Mouse (Mus musculus) erythroblast, adult 5-6 weeks (primary cell): ENCODE measurements around the gene Zfp420. TPM values are rescaled to one million over a fixed set of nuclear protein-coding genes. Genes with fewer than 3 reads are reported as not detected.
A peak's percentile ranks its signal among the peaks of the same experiment; 100 is the strongest.

Source experiments
- ATAC-seq: replicated peaks from 2 replicates; pipeline ENCODE4 v1.8.0; 2016; ENCODE audit warnings: moderate number of reproducible peaks, mild to moderate bottlenecking, moderate TSS enrichment, inconsistent platforms; ENCODE audit not compliant: poor library complexity, low FRiP score, severe bottlenecking
- total RNA-seq, 2 experiments: library from RNA; stranded (forward) in 1 of 2; stranded (reverse) in 1 of 2; fragments of 150-400 nt in 1 of 2; fragments of 200-764, 138-1000 nt in 1 of 2; gene quantifications; 2 replicates each; pipeline versions ENCODE4 v1.2.3 to v1.2.4; 2015 to 2017; ENCODE audit warnings: low replicate concordance in 2 of 2

Gene Zfp420
- total RNA-seq, 2 experiments from 2014 or later, result 0.26 TPM; not detected in 1

DNA sequence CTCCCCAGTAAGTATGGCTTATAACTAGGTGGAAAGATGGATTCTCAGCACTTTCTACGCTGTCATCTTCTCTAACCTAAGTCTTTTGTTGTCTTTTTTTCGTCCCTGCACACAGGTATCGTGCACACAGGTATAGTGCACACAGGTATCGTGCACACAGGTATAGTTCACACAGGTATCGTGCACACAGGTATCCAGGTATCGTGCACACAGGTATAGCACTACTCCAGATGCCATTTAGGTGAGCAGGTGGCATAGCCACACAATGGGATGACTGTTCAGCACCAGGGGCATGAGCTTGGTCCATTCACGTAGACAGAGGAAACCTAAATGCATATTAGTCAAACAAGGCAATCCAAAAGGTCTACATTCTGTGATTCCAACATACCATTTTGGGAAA lies 30.7 kb downstream of the Zfp420 start:
- ATAC-seq, result no peak

- no peak for ATAC-seq
These were observed 33.0 kb downstream of the Zfp420 start for GRCm38 (mm10) chr7:29892756-29893155.

DNA sequence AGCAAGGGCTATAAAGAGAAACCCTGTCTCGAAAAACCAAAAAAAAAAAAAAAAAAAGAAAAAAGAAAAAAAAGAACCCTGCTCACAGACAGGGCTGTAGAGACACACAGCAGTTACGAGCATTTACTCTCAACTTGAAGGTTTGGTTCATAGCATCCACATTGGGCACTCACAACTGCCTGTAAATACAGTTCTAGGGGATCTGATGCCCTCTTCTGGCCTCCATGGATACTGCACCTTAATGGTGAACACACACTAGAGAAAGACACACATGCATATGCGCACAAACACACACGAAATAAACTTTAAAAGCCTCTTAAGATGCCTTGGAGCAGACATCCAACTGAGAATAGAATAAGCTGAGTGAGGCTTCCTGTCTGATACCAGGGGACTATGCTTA lies 38.6 kb downstream of the Zfp420 start:
- no peak for ATAC-seq

GRCm38 (mm10) chr7:29904101-29904500 lies 44.3 kb downstream of the Zfp420 start:
- ATAC-seq, result no peak

DNA sequence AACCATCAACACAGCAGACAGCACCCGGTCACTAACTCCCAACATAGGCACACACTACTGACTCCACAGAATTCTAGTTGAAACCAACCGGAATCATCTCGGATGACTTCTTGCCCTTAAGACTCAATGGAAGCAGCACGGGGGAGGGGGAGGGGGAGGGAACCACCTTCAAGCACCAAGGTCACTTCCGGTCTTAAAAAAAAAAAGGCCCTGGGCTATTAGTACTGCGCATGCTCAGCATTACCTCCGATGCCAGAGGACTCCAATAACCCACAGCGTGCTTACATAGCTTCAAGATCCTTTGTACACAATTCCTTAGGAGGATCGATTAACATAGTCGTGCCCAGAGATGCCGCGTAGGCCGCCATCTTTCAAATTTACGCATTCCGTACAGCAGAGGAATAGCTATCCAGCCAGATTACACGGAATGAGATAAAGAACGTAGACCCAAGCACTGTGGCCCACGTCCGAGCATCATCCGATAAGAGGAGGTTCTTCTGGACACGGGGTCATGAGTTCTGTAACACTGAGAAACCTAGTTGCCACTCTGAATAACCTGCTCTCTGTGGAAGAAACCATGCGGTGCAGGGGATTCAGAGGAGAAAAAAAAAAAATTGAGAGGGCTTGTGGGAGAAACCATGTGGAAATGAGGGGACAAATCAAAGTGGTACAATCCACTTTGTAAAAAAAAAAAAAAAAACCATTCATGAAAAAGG lies 46.3 kb downstream of the Zfp420 start, which contains the start of gene Zfp27:
Zfp27 (minus strand) TSS at position 607 of the 716 bp plus-strand sequence.
- ATAC-seq, result peak; percentile 91

DNA sequence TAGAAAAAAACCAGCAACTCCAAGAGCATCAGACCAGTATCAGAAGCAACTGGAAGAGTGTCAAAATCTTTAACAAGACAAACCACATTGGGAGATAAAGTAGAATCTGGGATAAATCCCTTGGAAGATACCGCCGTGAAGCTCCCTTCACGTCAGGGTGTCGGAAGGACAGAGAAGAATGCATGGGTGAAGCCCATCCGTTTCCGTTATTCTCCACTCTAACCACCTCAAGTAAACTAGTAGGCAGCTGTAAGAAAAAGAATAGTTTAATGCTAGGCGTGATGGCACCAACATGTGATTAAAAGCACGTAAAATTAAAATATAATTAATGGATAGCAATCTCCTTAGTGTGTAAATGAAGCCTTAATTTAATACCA lies 46.9 kb downstream of the Zfp420 start:
- ATAC-seq, result no peak

DNA sequence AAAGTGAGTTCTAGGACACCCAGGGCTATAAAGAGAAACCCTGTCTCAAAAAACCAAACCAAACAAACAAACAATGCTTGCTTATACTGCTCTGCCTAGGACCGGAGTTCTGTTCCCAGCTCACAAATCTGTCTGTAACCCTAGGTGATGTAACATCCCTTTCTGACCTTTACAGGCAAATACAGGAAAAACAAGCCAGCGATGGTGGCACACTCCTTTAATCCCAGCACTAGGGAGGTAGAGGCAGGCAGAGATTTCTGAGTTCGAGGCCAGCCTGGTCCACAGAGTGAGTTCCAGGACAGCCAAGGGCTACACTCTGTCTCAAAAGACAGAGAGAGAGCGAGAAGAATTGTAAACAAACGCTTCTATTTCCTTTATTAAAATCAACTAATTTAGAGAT lies 47.4 kb downstream of the Zfp420 start:
- ATAC-seq, result no peak

GRCm38 (mm10) chr7:29908130-29908950 lies 48.6 kb downstream of the Zfp420 start, which contains the start of gene Zfp383:
TSS of gene Zfp383 (plus strand) at chr7:29908223.
- peak; percentile 64; the same call in 1 of the 2 replicates for ATAC-seq

- ATAC-seq, result no peak
These were observed 50.5 kb downstream of the Zfp420 start for GRCm38 (mm10) chr7:29910252-29910651.

DNA sequence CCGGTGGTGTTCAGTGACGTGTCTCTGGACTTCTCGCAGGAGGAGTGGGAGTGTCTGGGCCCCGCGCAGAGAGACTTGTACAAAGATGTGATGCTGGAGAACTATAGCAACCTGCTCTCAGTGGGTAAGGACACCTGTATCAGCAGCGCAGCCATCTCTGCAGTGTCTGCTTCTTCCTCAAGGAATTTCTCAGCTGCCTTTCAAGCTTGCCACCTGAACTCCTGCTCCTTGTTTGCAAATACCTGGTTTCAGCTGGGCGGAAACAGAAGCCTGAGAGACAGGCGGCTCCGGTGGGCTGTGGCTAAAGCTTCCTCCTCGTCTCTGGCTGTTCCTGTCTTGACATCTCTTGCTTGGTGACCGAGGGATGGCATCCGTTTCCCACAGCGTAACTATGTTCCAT lies 52.4 kb downstream of the Zfp420 start:
- no peak for ATAC-seq

GRCm38 (mm10) chr7:29917371-29918061 lies 57.7 kb downstream of the Zfp420 start:
- no peak for ATAC-seq

GRCm38 (mm10) chr7:29918062-29918453 lies 58.3 kb downstream of the Zfp420 start:
- ATAC-seq, result no peak

DNA sequence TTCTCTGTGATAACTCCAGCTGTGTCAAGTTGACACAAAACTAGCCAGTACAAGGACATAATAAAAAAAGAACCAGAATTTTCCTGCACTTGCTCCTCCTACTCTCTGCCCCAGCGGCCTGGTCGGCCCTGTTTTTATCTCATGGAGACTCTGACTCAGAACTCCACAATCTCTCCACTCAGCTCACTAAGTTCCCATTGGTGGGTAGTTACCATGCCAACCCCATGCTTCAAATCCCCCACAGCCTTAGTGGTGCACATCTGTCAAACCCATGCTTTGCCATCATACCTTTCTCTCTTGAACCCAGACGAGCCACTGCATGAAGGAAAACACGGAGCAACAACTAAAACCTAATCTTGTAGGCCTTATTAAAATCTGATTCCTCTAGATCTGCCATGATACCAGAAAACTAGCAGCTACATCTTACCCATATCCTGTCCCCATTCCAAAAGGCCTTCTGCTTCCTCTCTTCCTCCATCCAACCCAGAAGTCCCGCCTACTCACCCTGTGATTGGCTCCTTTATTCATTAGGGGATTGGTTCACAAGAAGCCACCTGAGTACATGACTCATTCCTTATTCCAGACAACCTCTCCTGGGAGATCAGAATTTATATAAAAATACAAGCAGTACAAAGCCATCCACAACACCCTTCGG lies 61.8 kb downstream of the Zfp420 start:
- ATAC-seq, result no peak

DNA sequence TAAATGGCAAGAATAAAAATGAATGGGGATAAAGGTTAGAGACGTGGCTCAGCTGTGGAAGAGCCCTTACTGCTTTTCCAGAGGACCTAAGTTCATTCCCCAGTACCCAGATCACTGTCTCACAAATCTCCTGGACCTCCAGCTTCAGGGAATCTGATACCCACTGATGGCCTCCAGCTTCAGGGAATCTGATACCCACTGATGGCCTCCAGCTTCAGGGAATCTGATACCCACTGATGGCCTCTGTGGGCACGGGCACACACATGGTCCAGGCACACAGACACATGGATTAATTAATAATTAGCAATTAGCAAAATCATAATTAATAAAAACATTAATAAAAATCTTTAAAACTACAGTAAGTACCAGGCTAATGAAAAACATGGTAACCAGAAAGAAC lies 63.0 kb downstream of the Zfp420 start:
- ATAC-seq, result no peak

Other genes with a start within 250 kb of the Zfp420 start
- gene Catsperg2, start 132.9 kb upstream of the Zfp420 start, total RNA-seq (2015; ENCODE audit: low replicate concordance), result not detected in 2 replicates
- gene Catsperg2, start 132.9 kb upstream of the Zfp420 start, total RNA-seq (2017; ENCODE audit: low replicate concordance), result not detected in 2 replicates
- 1.7 and 3.8 TPM in 2 replicates for gene Zfp84, start 91.4 kb upstream of the Zfp420 start, total RNA-seq (2015; ENCODE audit: low replicate concordance)
- gene Zfp84, start 91.4 kb upstream of the Zfp420 start, total RNA-seq (2017; ENCODE audit: low replicate concordance), result 3.2 and 3.6 TPM in 2 replicates
- not detected in 2 replicates for gene Zfp30, start 76.0 kb upstream of the Zfp420 start, total RNA-seq (2015; ENCODE audit: low replicate concordance)
- not detected in 2 replicates for gene Zfp30, start 76.0 kb upstream of the Zfp420 start, total RNA-seq (2017; ENCODE audit: low replicate concordance)
- 0.42 and 0.77 TPM in 2 replicates for gene Zfp790, start 43.9 kb upstream of the Zfp420 start, total RNA-seq (2015; ENCODE audit: low replicate concordance)
- 2.6 and 4.5 TPM in 2 replicates for gene Zfp790, start 43.9 kb upstream of the Zfp420 start, total RNA-seq (2017; ENCODE audit: low replicate concordance)
- 0.63 TPM in 1 of 2 replicates, not detected in the other for gene Zfp940, start 6.3 kb upstream of the Zfp420 start, total RNA-seq (2015; ENCODE audit: low replicate concordance)
- not detected in 2 replicates for gene Zfp940, start 6.3 kb upstream of the Zfp420 start, total RNA-seq (2017; ENCODE audit: low replicate concordance)
- gene Zfp27, start 46.6 kb downstream of the Zfp420 start, total RNA-seq (2015; ENCODE audit: low replicate concordance), result 1.0 and 1.2 TPM in 2 replicates
- 1.4 and 1.7 TPM in 2 replicates for gene Zfp27, start 46.6 kb downstream of the Zfp420 start, total RNA-seq (2017; ENCODE audit: low replicate concordance)
- not detected in 2 replicates for gene Zfp383, start 48.2 kb downstream of the Zfp420 start, total RNA-seq (2015; ENCODE audit: low replicate concordance)
- not detected in 2 replicates for gene Zfp383, start 48.2 kb downstream of the Zfp420 start, total RNA-seq (2017; ENCODE audit: low replicate concordance)
- gene Zfp74, start 94.1 kb downstream of the Zfp420 start, total RNA-seq (2015; ENCODE audit: low replicate concordance), result 2.3 and 2.7 TPM in 2 replicates
- gene Zfp74, start 94.1 kb downstream of the Zfp420 start, total RNA-seq (2017; ENCODE audit: low replicate concordance), result 1.4 and 1.7 TPM in 2 replicates
- 2.5 and 3.5 TPM in 2 replicates for gene Zfp568, start 124.0 kb downstream of the Zfp420 start, total RNA-seq (2015; ENCODE audit: low replicate concordance)
- gene Zfp568, start 124.0 kb downstream of the Zfp420 start, total RNA-seq (2017; ENCODE audit: low replicate concordance), result 3.0 and 4.2 TPM in 2 replicates
- gene Zfp14, start 191.4 kb downstream of the Zfp420 start, total RNA-seq (2015; ENCODE audit: low replicate concordance), result not detected in 2 replicates
- 1.7 TPM in 1 of 2 replicates, not detected in the other for gene Zfp14, start 191.4 kb downstream of the Zfp420 start, total RNA-seq (2017; ENCODE audit: low replicate concordance)
- not detected in 2 replicates for gene Zfp82, start 212.9 kb downstream of the Zfp420 start, total RNA-seq (2015; ENCODE audit: low replicate concordance)
- gene Zfp82, start 212.9 kb downstream of the Zfp420 start, total RNA-seq (2017; ENCODE audit: low replicate concordance), result 0.84 TPM in 1 of 2 replicates, not detected in the other
- gene Gm26920, start 230.4 kb downstream of the Zfp420 start, total RNA-seq (2015; ENCODE audit: low replicate concordance), result not detected in 2 replicates
- not detected in 2 replicates for gene Gm26920, start 230.4 kb downstream of the Zfp420 start, total RNA-seq (2017; ENCODE audit: low replicate concordance)
- 0.38 and 2.1 TPM in 2 replicates for gene Zfp566, start 230.5 kb downstream of the Zfp420 start, total RNA-seq (2015; ENCODE audit: low replicate concordance)
- 0.34 TPM in 1 of 2 replicates, not detected in the other for gene Zfp566, start 230.5 kb downstream of the Zfp420 start, total RNA-seq (2017; ENCODE audit: low replicate concordance)
- 12.7 and 14.6 TPM in 2 replicates for gene Zfp260, start 234.8 kb downstream of the Zfp420 start, total RNA-seq (2015; ENCODE audit: low replicate concordance)
- 4.5 and 10.7 TPM in 2 replicates for gene Zfp260, start 234.8 kb downstream of the Zfp420 start, total RNA-seq (2017; ENCODE audit: low replicate concordance)